Mouse (Mus musculus): ENCODE results near the gene Dvl2.
"Not testable (repeated sequence)": the region's sequence is repeated elsewhere in the genome, so short reads cannot be mapped to it uniquely, and the experiment has no call there.

Dvl2 gene

DNA sequence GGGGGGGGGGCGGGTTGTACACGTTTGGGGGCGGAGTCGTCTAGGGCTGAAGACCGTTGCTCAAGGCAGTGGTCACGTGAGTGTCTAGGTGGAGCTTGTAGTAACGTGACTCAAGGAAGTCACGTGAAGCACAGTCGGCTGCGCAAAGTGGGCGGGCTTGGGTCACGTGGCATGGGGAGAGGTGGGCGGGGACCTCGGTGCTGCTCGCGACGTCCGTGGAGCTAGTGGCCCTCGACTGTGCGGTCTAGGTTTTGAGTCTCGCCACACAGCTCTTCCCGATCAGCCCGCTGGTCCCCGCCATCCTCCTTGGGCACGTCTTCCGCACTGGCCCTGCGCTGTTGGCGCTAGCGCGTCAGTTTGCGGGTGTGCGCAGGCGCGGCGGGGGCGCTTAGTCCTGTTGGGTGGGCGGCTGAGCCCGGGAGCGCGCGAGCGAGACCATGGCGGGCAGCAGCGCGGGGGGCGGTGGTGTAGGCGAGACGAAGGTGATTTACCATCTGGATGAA is at the start of gene Dvl2:
Gene Dvl2, plus strand, starts transcription at position 200 of the 503 bp plus-strand sequence.
- peak; percentile 91 for DNase-seq

DNA sequence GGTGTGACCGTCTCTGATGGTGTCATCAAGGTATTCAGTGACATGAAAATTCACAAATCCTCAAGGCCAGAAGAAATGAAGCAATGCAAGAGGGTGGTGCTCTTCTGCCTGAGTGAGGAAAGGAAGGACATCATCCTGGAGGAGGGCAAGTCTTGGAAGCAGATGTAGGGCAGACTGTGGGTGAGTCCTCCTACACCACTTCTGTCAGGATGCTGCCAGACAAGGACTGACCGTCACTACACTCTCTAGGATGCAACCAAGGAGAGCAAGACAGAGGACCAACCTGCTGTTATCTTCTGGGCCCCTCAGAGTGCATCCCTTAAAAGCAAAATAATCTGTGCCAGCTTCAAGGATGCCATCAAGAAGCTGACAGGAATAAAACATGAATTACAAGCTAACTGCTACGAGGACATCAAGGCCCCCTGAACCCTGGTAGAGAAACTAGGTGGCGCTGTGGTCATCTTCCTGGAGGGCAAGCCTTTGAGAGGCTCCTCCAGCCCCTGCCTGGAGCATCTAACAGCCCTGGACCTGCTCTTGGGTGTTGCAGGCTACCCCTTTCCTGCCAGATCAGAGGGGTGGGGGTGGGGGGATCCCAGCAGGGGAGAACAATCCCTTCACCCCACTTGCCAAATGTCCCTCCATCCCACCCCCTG is 49.5 kb upstream of the Dvl2 start:
- no peak for DNase-seq

DNA sequence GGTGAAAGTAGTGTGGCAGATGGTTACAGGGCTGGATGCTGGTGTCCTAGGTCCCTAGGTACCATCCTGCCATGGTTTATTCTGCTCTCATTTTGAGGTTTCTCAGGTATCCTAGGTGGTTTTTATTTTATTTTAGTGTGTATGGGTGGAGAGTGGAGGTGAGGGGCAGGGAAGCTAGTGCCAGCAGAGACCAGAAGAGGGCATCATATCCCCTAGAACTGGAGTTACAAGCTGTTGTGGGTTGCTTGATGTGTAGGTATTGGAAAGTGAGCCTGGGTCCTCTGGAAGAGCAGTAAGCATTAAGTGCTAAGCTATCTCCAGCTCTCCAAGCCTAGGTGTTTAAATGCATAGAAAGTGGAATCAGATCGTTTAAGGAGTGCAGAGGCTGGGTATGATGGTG is 48.1 kb upstream of the Dvl2 start:
- DNase-seq: no peak

DNA sequence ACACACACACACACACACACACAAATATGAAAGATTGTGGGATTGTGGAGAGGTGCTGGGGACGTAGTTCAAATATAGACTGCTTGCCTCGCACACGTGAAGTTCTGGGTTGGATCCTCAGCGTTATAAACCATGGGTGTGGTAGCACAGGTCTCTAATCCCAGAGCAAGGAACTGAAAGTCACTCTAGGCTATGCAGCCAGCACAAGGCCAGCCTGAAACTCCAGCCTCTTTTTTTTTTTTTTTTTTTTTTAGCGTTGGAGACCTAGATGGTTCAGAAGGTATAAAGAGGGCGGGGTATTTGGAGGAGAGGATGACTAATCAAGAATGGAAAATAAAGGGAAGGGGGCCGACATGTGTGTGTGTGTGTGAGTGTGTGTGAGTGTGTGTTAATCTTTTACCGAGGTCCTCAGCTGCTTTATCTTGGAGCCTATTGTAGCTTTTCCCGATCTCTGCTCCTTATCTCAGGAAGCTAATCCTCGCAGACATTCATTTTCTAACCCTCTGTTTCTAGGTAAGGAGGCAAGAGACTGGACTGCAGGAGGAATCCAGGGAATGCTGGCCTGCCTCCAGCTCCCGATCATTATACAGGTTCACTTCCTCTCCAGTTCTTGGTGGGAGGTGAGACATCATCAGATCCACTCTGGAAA is 47.0 kb upstream of the Dvl2 start:
- DNase-seq: no peak

DNA sequence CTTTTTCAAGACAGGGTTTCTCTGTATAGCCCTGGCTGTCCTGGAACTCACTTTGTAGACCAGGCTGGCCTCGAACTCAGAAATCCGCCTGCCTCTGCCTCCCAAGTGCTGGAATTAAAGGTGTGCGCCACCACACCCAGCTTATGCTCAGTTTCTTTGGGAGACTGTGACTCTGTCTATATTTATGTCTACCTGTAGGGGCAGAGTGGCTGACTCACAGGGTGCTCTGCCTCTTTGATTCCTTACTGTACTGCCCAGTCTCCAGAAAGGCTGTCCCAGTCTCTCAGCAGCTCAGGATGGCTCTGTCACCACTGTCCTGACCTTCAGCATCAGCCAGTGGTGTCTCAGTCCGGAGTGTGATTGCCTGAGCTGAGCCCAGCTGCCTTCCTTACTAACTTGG is 44.8 kb upstream of the Dvl2 start:
- DNase-seq: not testable (repeated sequence)

DNA sequence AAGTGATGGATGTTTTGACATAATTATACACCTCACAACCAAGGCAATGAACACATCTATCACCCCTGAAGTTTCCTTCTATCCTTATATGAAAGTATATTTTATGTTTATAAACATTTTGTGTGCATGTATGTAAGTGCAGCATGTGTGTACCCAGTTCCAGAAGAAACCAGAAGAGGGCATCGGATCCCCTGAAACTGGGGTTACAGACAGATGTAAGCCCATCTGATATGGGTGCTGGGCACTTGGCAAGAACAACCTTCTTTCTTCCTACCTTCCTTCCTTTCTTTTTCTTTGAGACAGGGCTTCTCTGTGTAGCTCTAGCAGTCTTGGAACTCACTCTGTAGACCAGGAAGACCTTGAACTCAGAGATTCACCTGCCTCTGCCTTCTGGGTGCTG is 44.2 kb upstream of the Dvl2 start:
- DNase-seq: no peak

DNA sequence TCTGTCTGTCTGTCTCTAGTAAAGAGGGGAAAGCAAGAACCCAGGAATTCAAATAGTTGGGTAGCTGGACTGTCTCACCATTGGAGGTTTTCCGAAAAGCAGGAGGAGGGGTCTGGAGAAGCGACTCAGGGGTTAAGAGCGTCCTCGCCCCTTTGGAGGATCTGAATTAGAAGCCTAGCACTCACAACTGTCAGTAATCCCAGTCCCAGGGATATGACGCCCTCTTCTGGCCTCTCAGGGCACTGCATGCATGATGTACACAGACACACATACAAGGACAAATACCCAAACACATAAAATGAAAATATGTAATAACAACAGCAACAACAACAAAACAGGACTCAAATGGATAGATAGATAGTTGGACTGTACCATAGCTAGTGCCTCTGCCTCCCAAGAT is 39.8 kb upstream of the Dvl2 start:
- DNase-seq: no peak

DNA sequence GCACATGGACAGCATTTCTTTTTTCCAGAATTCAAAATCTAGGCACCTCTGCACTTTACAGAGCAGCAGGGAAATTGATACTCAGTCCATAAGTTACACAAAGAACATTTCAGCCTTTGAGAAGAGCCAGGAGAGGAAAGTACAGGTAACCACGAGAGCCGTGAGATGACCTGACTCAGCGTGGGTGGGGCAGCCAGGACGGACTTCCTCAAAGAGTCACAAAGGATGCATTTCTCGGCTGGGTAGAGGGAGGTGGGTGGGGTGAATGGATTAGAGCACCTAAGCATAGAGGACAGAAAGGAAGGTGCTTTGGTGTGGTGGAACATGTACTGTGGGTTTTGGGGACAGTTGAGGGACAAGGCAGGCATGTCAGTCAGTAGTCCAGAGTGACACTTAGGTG is 38.6 kb upstream of the Dvl2 start:
- no peak for DNase-seq

DNA sequence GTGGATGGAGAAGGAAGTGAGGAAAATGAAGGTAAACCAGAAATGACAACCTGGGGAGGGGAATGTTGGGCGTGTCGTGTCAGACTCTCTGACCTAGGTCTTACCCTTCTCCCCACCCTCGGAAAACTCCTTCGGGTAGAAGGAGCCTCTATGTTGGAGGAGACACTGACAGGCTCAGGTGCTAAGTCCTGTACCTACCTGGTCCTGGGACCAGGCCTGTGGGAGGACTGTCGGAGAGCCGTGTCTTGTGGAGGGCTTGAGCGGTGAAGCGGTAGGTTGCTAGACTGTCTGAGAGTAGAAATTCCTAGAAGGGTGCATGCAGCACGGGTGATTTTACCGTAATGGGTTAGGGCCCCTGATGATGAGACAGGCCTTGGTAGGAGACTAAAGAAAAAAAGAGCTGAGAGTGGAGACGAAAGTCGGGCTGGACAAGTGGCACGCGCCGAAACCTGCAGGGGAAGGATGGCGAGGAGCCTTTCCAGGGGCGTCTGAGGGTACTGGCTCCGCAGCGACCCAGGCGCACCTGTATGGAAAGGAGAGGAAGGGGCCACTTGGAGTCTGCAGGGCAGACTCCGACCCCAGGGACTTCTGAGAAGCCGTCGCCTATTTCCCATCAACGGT is 35.6 kb upstream of the Dvl2 start, which contains the start of gene Cldn7:
Gene Cldn7, plus strand, starts transcription at position 130 of the 621 bp plus-strand sequence.
- DNase-seq: no peak

DNA sequence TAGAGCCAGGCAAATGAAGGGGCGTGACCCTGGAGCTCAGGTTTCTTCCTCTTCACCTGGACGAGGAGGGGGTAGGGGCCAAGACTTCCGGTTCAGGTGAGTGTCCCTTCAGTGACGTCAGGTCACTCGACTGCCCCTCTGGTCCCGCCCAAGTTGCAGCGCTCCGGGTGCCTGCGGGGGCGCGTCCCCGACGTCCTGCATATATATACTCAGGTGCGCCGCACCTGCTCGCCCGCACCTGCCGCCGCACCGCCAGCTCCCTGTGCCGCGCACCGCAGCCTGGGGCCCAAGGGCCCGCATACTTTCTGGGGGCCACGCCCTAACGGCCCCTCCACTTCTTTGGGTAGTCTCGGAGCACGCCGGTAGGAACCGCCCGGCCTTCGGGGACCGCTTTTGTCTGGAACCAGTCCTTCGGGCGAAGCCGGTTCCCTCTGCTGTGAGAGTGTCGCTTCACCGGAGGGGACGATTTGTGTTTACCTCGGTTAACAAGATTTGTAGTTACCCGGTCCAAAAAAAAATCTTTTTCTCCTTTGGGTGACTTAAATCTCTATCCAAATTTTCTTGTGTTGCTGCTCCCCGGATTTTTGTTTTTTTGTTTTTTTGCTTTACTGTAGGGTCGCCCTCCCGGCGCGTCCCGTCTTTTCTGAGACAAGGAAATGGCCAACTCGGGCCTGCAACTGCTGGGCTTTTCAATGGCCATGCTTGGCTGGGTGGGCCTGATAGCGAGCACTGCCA is 35.0 kb upstream of the Dvl2 start:
- no peak for DNase-seq

DNA sequence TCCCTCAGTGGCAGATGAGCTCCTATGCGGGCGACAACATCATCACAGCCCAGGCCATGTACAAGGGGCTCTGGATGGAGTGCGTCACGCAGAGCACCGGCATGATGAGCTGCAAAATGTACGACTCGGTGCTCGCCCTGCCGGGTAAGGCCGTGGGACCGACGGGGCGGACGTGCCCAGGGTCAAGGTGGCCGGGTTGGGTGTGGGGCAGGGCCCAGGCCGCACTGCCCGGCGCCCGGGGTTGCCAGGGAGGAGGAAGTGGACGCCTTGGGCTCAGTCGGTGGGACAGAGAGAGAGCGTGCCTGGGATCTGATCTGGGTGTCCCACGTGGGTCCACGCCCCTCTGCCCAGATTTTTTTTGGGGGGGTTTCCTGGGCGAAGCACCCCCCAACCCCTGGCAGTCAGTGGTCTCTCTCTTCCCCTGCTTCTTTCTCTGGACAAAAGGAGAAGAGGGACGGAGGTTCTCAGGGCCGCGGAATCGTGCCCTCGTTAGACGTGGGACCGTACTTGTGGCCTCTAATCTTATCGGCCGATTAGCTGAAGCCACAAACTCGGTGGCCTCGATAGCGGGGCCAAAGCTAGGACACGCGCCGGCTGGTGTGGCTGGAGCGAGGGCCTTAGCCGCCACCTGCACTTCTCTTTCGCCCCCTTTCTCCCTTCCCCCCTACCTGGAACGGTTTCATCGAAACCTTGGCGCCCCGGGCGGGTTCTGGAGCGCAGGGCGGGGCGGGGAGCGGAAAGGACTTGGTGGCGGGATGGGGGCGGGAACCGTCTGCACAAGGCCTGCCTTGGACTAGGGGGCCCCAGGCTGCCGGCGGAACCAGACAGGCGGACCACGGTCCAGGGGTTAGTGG is 34.2 kb upstream of the Dvl2 start:
- no peak for DNase-seq

DNA sequence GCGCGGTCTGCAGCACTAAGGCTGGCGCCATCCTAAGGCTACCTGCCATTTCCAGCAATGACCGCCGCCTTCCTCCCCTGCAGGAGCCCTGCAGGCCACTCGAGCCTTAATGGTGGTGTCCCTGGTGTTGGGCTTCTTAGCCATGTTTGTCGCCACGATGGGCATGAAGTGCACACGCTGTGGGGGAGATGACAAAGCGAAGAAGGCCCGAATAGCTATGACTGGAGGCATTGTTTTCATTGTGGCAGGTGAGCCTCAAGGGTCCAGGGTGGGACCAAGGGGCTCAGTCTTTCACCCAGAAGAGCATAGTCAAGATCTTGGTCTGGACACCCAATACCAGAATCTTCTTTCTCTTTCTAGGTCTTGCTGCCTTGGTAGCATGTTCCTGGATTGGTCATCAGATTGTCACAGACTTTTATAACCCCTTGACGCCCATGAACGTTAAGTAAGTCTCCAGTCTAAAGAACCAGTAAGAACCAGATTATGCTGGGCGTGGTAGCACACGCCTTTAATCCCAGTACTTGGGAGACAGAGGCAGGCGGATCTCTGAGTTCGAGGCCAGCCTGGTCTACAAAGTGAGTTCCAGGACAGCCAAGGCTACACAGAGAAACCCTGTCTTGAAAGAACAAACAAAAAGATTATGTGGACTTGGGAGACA is 33.4 kb upstream of the Dvl2 start:
- no peak for DNase-seq

DNA sequence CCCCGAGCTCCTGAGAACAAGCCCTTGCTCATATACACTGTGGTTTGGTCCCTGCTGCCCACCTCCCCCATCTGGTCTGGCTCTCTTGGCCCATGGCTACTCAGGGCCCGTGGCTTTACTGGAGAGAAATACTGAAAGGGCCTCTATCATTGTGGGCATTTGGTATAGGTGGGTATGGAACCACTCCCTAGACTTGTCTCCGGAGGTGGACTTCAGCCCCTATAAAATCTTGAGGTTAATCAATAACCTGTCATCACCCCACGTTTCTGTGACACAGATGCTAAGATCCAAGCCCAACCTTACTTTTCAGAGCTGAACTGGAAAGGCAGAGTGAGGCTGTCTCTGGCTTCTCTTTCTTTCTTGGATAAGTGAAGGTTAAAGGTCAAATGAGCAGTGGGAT is 31.6 kb upstream of the Dvl2 start:
- no peak for DNase-seq

DNA sequence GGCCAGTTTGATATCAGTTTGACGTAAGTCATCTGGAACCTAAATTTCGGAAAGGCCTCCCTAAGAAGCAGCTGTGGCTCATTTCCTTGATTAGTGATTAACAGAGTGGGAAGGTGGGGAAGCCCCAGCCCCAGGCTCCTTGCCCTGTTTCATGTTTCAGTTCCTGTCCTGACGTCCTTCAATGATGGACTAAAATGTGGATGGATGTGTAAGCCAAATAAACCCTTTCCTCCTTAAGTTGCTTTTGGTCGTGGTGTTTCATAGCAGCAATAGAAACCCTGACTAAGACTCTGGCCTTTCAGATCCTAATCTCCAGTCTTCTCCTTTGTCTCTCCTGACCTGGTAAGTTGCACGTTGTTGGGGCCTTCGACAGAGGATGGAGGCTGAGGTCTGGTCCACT is 30.2 kb upstream of the Dvl2 start:
- no peak for DNase-seq

DNA sequence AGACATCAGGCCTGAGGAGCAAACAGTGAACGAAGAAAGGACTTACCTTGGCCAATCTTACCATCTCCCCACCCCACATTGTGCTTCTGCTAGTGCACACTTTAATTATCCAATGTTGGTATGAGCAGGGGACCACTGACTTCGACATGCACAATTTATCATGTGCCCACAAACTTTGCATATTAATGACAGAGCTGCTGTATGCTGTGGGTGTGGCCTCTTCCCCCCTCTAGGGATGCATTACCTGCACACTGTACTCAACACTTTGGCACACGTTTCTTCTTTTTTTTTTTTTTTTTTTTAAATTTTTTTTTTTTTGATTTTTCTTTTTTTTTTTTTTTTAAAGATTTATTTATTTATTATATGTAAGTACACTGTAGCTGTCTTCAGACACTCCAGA is 29.6 kb upstream of the Dvl2 start:
- no peak for DNase-seq

DNA sequence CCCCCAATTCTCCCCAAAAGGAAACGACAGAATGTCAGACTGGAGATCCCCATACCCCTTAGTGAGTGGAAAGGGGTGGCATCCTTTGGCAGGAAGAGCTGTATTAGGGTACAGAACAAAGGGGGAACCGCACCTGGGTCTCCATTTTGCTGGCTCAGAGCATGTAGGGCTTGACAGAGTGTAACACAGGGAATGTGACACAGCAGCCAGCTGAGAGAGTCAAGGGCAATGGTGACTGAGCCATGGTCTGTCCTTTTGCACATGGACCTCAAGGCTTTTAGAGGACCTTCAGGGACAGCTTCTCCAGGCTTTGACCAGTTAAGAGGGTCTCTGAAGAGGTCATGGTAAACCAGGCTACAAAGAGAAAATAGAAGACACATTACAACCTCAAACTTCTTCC is 25.5 kb upstream of the Dvl2 start:
- DNase-seq: no peak

DNA sequence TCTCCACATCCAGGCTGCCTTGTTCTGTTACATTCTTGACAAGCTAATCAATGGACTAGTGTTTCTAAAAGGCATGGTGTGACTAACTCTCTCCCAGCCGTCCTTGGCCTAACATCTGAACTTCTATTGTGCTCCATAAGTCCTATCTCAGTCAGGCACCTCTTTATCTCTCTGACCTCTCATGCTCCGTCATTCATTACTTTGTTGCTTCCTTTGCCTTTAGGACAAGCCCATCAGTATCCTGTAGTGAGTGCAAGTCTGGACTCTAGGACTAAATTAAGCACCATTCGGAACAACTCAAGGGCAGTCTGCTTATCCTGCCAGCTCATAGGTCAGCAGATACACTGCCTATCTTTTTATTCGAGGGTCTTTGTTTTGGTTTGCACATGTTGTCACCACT is 24.1 kb upstream of the Dvl2 start:
- DNase-seq: no peak

DNA sequence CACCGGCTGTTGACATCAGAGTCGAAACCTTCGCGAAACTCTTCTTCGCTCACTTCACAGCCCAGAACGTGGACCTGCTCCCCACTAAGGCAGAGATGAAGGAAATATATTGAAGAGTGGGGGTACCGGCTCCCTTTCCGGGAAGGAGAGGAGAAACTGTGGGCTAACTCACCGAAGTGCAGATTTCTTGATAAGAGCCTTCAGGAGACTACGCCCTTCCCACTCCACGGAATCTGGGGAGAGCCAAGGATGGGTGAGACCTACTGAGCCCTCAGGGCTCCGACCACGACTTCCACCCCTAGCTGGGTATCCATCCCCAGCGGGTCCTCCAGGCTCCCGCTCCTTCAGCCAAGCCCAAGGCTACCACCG is 20.6 kb upstream of the Dvl2 start:
- no peak for DNase-seq

DNA sequence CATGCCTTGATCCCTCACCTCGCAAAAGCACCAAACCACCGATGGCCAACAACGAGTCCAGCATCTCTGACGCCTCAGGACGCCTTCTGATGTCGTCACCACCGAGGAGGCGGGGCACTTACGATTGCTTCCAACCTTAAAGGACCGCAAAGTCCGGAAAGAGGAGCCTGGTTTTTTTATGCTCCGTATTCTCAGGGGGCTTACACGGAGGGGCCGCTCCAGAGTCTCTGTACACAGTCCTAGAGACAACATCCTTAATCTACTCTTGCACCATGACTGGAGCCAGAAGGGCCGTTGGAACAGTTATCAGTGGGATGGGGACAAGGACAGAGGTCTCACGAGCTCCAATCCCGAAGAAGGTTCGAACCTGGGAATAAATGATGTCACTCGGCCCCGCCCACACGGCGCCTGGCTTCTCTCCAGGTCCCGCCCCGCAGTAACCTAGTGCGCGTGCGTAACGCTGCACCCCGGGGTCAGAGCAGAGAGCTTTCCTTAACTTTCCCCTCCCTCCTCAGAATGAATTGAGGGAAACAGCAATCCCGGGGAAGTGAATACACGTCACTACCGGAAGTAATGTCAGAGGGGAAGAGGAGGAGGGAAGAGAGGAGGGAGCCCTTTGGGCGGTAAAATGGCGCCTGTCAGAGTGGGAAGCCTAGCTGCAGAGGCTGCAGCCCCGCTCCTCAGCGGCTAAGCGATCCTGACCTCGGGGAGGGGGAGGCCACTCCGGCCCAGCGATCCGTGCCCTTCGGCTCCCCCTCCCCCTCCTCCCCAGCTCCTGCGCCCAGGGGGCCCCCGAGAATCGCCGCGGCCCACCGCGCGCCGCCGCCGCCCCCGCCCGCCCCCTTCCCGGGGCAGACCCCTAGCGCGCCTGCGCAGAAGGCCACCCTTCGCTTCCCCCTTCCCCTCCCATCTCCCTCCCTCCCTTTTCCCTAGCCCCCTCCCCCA is 19.9 kb upstream of the Dvl2 start:
- peak; percentile 96 for DNase-seq

DNA sequence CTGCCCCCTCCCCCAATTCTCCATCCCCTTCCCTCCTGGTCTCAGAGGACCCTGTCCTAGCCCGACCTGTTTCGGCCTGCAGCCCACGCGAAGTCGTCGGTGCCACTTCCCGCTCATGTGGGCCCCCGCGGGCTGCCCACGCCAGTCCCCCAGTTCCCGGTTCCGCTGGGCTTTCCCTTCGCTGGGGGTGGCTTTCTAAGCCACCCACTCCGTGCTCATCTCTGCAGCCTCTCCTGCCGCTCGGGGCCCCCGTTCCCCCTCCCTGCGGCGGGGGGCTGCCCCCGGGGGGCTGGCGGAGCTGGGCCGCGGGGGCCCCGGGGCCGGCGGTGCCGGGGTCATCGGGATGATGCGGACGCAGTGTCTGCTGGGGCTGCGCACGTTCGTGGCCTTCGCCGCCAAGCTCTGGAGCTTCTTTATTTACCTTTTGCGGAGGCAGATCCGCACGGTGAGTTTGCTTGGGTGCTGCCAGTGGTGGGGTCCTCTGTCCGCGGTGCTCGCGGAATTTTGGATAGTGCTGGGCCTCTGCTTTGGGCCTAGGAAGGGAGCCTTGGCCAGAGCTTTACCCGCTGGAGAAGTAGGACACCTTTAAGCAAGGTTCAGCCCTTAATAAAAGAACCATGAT is 19.1 kb upstream of the Dvl2 start, which contains the start of gene Ctdnep1:
Gene Ctdnep1, plus strand, starts transcription at position 16 of the 622 bp plus-strand sequence.
- DNase-seq: no peak
